Mouse (Mus musculus): ENCODE measurements around the gene Dctn3. TPM values are rescaled to one million over a fixed set of nuclear protein-coding genes. Genes with fewer than 3 reads are reported as not detected.
"Not testable (repeated sequence)": the region's sequence is repeated elsewhere in the genome, so short reads cannot be mapped to it uniquely, and the experiment has no call there.

Dctn3 gene
- total RNA-seq, 2 experiments from 2014 or later: 161 to 163 TPM

- DNase-seq (ENCODE audit: low spot score in 2 of 2): not testable (repeated sequence)
Observed at GRCm38 (mm10) chr4:41700224-41700623, 22.7 kb downstream of the Dctn3 start.

GRCm38 (mm10) chr4:41699783-41700182, 23.2 kb downstream of the Dctn3 start, which contains the start of gene Il11ra1:
TSS of gene Il11ra1 (plus strand) at chr4:41699989.
- not testable (repeated sequence) for DNase-seq (ENCODE audit: low spot score in 2 of 2)

- not testable (repeated sequence) for DNase-seq (ENCODE audit: low spot score in 2 of 2)
Observed at GRCm38 (mm10) chr4:41698421-41699016, 24.5 kb downstream of the Dctn3 start.

- peak; percentile 86 to 89 for DNase-seq (ENCODE audit: low spot score in 2 of 2)
Observed at GRCm38 (mm10) chr4:41696930-41697841, 25.8 kb downstream of the Dctn3 start, which contains the start of gene Cntfr. TSS of gene Cntfr (minus strand) at chr4:41697089.

GRCm38 (mm10) chr4:41696452-41696851, 26.5 kb downstream of the Dctn3 start:
- DNase-seq (ENCODE audit: low spot score in 2 of 2): not testable (repeated sequence)

GRCm38 (mm10) chr4:41695800-41696199, 27.2 kb downstream of the Dctn3 start:
- not testable (repeated sequence) for DNase-seq (ENCODE audit: low spot score in 2 of 2)

- not testable (repeated sequence) for DNase-seq (ENCODE audit: low spot score in 2 of 2)
Observed at GRCm38 (mm10) chr4:41693511-41693910, 29.5 kb downstream of the Dctn3 start.

GRCm38 (mm10) chr4:41690014-41690413, 33.0 kb downstream of the Dctn3 start:
- not testable (repeated sequence) for DNase-seq (ENCODE audit: low spot score in 2 of 2)

GRCm38 (mm10) chr4:41688562-41688961, 34.4 kb downstream of the Dctn3 start:
- DNase-seq (ENCODE audit: low spot score in 2 of 2): not testable (repeated sequence)

- not testable (repeated sequence) for DNase-seq (ENCODE audit: low spot score in 2 of 2)
Observed at GRCm38 (mm10) chr4:41685882-41686492, 37.0 kb downstream of the Dctn3 start.

- not testable (repeated sequence) for DNase-seq (ENCODE audit: low spot score in 2 of 2)
Observed at GRCm38 (mm10) chr4:41684931-41685453, 38.0 kb downstream of the Dctn3 start.

GRCm38 (mm10) chr4:41684131-41684930, 38.6 kb downstream of the Dctn3 start:
- not testable (repeated sequence) for DNase-seq (ENCODE audit: low spot score in 2 of 2)

- DNase-seq (ENCODE audit: low spot score in 2 of 2): not testable (repeated sequence)
Observed at GRCm38 (mm10) chr4:41683303-41683702, 39.7 kb downstream of the Dctn3 start.

GRCm38 (mm10) chr4:41682789-41683188, 40.2 kb downstream of the Dctn3 start:
- no peak for DNase-seq (ENCODE audit: low spot score in 2 of 2)

- DNase-seq (ENCODE audit: low spot score in 2 of 2): no peak
Observed at GRCm38 (mm10) chr4:41681947-41682346, 41.0 kb downstream of the Dctn3 start.

- DNase-seq (ENCODE audit: low spot score in 2 of 2): no peak
Observed at GRCm38 (mm10) chr4:41681176-41681575, 41.8 kb downstream of the Dctn3 start.

- DNase-seq (ENCODE audit: low spot score in 2 of 2): no peak
Observed at GRCm38 (mm10) chr4:41679291-41679690, 43.7 kb downstream of the Dctn3 start.

- DNase-seq (ENCODE audit: low spot score in 2 of 2): no peak
Observed at GRCm38 (mm10) chr4:41678863-41679262, 44.1 kb downstream of the Dctn3 start.

GRCm38 (mm10) chr4:41677006-41677629, 45.9 kb downstream of the Dctn3 start:
- no peak for DNase-seq (ENCODE audit: low spot score in 2 of 2)
